Mouse (Mus musculus) kidney, embryonic 16.5 days (tissue): ENCODE measurements around the gene Rpusd3. TPM values are rescaled to one million over a fixed set of nuclear protein-coding genes. Genes with fewer than 3 reads are reported as not detected.

Source experiments
- ATAC-seq: fragments of 200-750 bp; cut with Nextera tagmentation; 2 replicates; pipeline ENCODE4 v1.8.0; 2017; ENCODE audit warnings: moderate TSS enrichment; ENCODE audit not compliant: low FRiP score, low TSS enrichment
- H3K27ac ChIP-seq: fragments of 300-500 bp; sonication (generic); 2 replicates; pipeline ENCODE4 v1.5.1; 2014; ENCODE audit warnings: low read length
- H3K27me3 ChIP-seq: fragments of 300-500 bp; sonication (generic); 2 replicates; pipeline ENCODE4 v1.6.1; 2014; ENCODE audit warnings: low read length, control low read depth, mixed read lengths; ENCODE audit not compliant: insufficient read depth
- H3K36me3 ChIP-seq: fragments of 300-500 bp; sonication (generic); 2 replicates; pipeline ENCODE4 v1.6.1; 2014; ENCODE audit warnings: low read length, control low read depth, mixed read lengths; ENCODE audit not compliant: insufficient read depth
- H3K4me1 ChIP-seq: fragments of 300-500 bp; sonication (generic); 2 replicates; pipeline ENCODE4 v1.6.1; 2014; ENCODE audit warnings: low read length, control low read depth, mixed read lengths; ENCODE audit not compliant: insufficient read depth
- H3K4me2 ChIP-seq: fragments of 300-500 bp; sonication (generic); replicated peaks from 2 replicates; pipeline ENCODE4 v1.6.1; 2014; ENCODE audit warnings: low read depth, low read length
- H3K4me3 ChIP-seq: fragments of 300-500 bp; sonication (generic); 2 replicates; pipeline ENCODE4 v1.5.1; 2014; ENCODE audit warnings: mild to moderate bottlenecking, low read length
- H3K9ac ChIP-seq: fragments of 300-500 bp; sonication (generic); replicated peaks from 2 replicates; pipeline ENCODE4 v1.6.1; 2014; ENCODE audit warnings: low read length
- H3K9me3 ChIP-seq: fragments of 300-500 bp; sonication (generic); 2 replicates; pipeline ENCODE4 v1.6.1; 2016; ENCODE audit warnings: low read length, control low read depth
- WGBS: fragments of 180-500 bp; shearing (Covaris S2); extraction: QIAGEN DNeasy Blood & Tissue Kit; methylation state at CpG from one replicate; pipeline ENCODE4 v1.1.7; 2014; 5-methylcytosine and 5-hydroxymethylcytosine counted together
- polyA plus RNA-seq: library from polyadenylated mRNA; unstranded; fragments of >200 nt; fragmentation: Nextera tagmentation; extraction: Ambion mirVana; gene quantifications from 2 replicates; pipeline ENCODE4 v1.2.1, GENCODE M21; 2015

Gene Rpusd3
- 31.5 and 31.7 TPM in 2 replicates for polyA plus RNA-seq

DNA sequence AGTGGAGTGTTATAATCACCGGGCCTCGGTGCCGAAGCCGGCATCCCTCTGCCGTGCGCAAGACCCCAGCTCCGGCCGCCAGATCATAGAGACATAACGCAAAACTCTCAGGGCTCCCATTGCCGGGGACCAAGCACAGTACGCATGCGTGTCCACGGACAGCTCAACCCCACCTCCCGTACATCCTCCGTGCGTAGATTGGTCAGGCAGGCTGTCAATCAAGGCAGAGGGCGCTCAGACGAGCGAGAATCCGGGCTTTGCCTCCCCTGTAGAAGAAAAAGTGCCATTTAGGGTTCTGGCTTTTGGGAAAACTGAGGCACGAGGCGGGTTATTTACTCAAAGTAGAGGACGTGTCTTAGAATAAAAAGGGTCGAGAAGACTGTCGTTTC, at the start of gene Rpusd3:
TSS of gene Rpusd3 (minus strand) at position 142 of the 389 bp plus-strand sequence.
- Histone ChIP-seq H3K27ac (peak within 1 kb of the TSS; percentile 70), H3K9ac (peak within 1 kb of the TSS; percentile 81), H3K4me1 (peaks cover 14% of the 10 kb centered on the region), H3K9me3 (no peaks in the 10 kb centered on the region), H3K27me3 (no peaks in the 10 kb centered on the region), H3K36me3 (peaks cover 14% of the 10 kb centered on the region), H3K4me3 (peak within 1 kb of the TSS; percentile 65), H3K4me2 (peak within 1 kb of the TSS; percentile 63)
- ATAC-seq: peak; percentile 97
- WGBS: under 1% methylated on average over 25 of the region's 25 CpGs

GRCm38 (mm10) chr6:113468512-113468911, 49.4 kb upstream of the Rpusd3 start:
- no peak for ATAC-seq
- H3K9ac ChIP-seq: peak overlapping the region; percentile 37; the same call in 1 of the 2 replicates
- H3K27ac ChIP-seq: no peak overlapping the region
- no peaks in the 10 kb centered on the region for H3K36me3 ChIP-seq
- H3K27me3 ChIP-seq: peaks cover 5% of the 10 kb centered on the region; the same call in 1 of the 2 replicates
- WGBS: 67% methylated on average over 3 of the region's 3 CpGs
- no peaks in the 10 kb centered on the region for H3K9me3 ChIP-seq
- no peak overlapping the region for H3K4me3 ChIP-seq
- H3K4me2 ChIP-seq: no peak overlapping the region
- peaks cover 28% of the 10 kb centered on the region for H3K4me1 ChIP-seq

DNA sequence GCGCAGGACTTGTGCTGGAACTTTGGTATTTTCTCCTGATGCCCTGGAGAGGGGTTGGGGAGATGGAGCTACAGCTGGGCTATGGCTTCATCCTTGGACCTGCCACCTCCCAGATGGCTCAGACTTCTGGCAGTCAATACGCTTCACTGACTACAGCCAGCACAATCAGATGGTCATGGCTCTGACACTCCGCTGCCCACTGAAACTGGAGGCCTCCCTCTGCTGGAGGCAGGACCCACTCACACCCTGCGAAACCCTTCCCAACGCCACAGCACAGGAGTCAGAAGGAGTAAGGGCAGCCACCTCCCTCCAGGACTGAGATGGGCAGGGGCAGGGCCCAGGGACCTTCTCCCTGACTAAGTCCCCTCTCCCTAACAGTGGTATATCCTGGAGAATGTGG, 46.5 kb upstream of the Rpusd3 start:
- peaks cover 5% of the 10 kb centered on the region; the same call in 1 of the 2 replicates for H3K27me3 ChIP-seq
- peaks cover 12% of the 10 kb centered on the region; the same call in 1 of the 2 replicates for H3K4me1 ChIP-seq
- ATAC-seq: peak; percentile 62; the same call in 1 of the 2 replicates
- no peaks in the 10 kb centered on the region for H3K36me3 ChIP-seq
- H3K4me3 ChIP-seq: no peak overlapping the region
- H3K4me2 ChIP-seq: no peak overlapping the region
- WGBS: 34% methylated on average over 5 of the region's 5 CpGs
- H3K27ac ChIP-seq: no peak overlapping the region
- no peaks in the 10 kb centered on the region for H3K9me3 ChIP-seq
- H3K9ac ChIP-seq: no peak overlapping the region

DNA sequence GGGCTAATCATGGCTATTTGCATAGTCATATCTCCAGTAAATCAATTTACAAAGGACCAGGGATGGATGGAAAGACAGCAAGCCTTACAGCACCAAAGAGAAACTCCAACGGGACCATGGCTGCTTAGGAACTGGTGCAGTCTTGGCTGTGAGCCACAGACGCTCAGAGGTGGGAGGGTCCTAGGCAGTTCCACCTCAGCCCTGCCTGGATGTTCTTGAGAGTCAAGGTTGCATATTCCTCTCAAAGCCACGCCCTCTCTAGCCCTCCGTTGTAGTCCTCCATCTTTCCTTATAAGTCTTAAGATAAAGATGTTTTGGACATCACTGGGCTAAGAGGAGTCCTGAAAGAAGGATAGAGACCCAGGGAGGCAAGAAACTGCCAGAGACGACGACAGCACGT, 44.9 kb upstream of the Rpusd3 start:
- Histone ChIP-seq H3K9me3 (no peaks in the 10 kb centered on the region), H3K4me3 (no peak overlapping the region), H3K27ac (no peak overlapping the region), H3K4me1 (0 out of 2 replicates have a peak, but pooled peaks cover 3% of the 10 kb centered on the region), H3K9ac (no peak overlapping the region), H3K36me3 (no peaks in the 10 kb centered on the region), H3K27me3 (no peaks in the 10 kb centered on the region), H3K4me2 (no peak overlapping the region)
- ATAC-seq: no peak
- WGBS: 69% methylated on average over 7 of the region's 7 CpGs

DNA sequence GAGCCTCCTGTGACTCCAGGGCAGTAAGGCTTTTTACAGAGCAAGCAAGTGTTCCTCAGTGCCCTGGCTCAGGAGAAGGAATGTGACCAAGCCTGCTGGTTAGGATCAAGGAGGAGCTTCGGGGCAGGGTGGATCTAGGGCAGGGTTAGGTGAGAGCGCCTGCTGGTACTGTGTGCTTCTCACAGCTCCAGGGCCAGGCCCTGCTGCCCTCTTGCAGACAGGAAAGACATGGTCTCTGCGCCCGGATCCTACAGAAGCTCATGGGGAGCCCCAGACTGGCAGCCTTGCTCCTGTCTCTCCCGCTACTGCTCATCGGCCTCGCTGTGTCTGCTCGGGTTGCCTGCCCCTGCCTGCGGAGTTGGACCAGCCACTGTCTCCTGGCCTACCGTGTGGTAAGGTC, 39.5 kb upstream of the Rpusd3 start:
- no peaks in the 10 kb centered on the region for H3K9me3 ChIP-seq
- no peak overlapping the region for H3K4me3 ChIP-seq
- 54% methylated on average over 10 of the region's 10 CpGs for WGBS
- peaks cover 3% of the 10 kb centered on the region; the same call in 1 of the 2 replicates for H3K4me1 ChIP-seq
- peak; percentile 82 for ATAC-seq
- H3K27ac ChIP-seq: 0 out of 2 replicates have a peak overlapping the region, but pooled peaks have one; percentile 35
- H3K9ac ChIP-seq: no peak overlapping the region; the same call in 1 of the 2 replicates
- H3K36me3 ChIP-seq: no peaks in the 10 kb centered on the region
- H3K4me2 ChIP-seq: peak overlapping the region; percentile 28; the same call in 1 of the 2 replicates
- H3K27me3 ChIP-seq: no peaks in the 10 kb centered on the region

DNA sequence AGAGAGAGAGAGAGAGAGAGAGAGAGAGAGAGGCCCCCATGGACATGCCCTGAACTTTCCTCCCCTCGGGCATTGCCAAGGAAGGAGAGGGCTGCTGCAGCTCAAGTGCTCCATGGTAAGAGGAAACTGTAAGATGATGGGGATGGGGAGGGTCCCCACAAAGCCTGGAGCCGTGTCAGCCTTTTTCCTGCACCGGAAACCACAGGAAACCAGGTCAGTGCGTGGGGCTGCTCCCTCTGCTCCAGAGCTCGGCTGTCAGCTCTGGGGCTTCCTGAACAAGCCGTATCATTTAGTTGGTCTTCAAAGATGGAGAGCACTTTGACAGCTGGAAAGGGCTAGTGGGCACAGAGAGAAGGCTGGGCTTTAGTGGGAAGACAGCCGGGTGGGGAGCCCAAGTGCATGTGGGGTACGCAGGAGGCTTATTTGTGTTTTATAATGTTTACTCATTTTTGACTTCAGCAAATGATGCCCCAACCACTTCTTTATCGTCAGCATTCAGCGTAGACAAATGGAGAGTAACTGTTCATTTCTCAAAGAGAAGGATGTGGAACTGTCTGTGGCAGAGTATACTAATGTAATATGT, 38.9 kb upstream of the Rpusd3 start, which contains the start of gene Il17re:
TSS of gene Il17re (plus strand) at position 533 of the 583 bp plus-strand sequence.
- WGBS: 56% methylated on average over 10 of the region's 10 CpGs
- ATAC-seq: no peak
- H3K27me3 ChIP-seq: no peaks in the 10 kb centered on the region
- H3K27ac ChIP-seq: 0 out of 2 replicates have a peak within 1 kb of the TSS, but pooled peaks have one; percentile 35
- peak within 1 kb of the TSS; percentile 1; the same call in 1 of the 2 replicates for H3K9ac ChIP-seq
- H3K4me3 ChIP-seq: no peak within 1 kb of the TSS
- peaks cover 3% of the 10 kb centered on the region; the same call in 1 of the 2 replicates for H3K4me1 ChIP-seq
- H3K36me3 ChIP-seq: no peaks in the 10 kb centered on the region
- H3K4me2 ChIP-seq: peak within 1 kb of the TSS; percentile 28; the same call in 1 of the 2 replicates
- H3K9me3 ChIP-seq: no peaks in the 10 kb centered on the region

DNA sequence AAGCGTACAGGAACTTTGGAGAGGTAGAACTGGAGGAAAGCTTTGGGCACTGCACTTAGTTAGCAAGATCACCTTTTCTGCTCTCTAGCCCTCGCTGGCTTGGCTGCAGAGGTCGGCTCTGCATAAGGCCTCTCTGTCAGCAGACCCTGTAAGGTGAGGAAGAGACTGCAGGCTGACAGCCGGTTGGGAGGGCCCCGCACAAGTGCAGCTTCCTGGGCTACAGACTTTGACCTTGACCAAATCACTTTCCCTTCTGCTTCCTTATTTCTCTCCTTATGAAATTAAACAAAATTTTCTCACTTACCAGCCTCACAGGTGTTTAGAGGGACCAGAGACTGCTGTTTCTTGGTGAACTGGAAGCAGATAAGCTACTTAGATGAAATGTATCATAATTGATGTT, 35.9 kb upstream of the Rpusd3 start:
- no peaks in the 10 kb centered on the region for H3K36me3 ChIP-seq
- ATAC-seq: no peak
- no peak overlapping the region for H3K4me3 ChIP-seq
- WGBS: 65% methylated on average over 5 of the region's 5 CpGs
- no peak overlapping the region for H3K9ac ChIP-seq
- no peaks in the 10 kb centered on the region for H3K9me3 ChIP-seq
- H3K27me3 ChIP-seq: no peaks in the 10 kb centered on the region
- H3K4me1 ChIP-seq: peaks cover 9% of the 10 kb centered on the region
- H3K4me2 ChIP-seq: no peak overlapping the region
- H3K27ac ChIP-seq: no peak overlapping the region

GRCm38 (mm10) chr6:113451839-113452238, 32.7 kb upstream of the Rpusd3 start:
- no peak for ATAC-seq
- H3K27me3 ChIP-seq: no peaks in the 10 kb centered on the region

DNA sequence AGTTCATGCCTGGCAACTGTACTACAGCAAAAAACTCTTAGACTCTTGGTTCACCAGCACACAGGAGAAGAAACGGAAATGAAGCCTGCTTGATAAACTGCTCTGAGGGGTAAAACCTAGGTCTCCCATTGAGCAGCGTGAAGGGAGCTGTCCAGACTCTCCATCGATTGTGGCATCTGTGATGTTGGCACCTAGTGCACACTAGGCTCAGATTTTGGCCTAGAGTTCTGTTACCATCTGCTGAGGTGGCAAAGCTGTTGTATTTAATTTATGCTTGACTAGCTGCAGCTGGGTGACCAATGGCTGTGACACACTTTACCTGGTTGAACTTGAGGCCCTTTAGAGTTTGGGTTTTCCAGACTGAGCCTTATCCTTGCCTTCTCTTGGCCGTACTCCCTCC, 28.5 kb upstream of the Rpusd3 start:
- Histone ChIP-seq H3K9ac (no peak overlapping the region), H3K27ac (no peak overlapping the region), H3K4me2 (no peak overlapping the region), H3K9me3 (no peaks in the 10 kb centered on the region), H3K36me3 (peaks cover 25% of the 10 kb centered on the region), H3K4me3 (no peak overlapping the region), H3K4me1 (peaks cover 24% of the 10 kb centered on the region), H3K27me3 (no peaks in the 10 kb centered on the region)
- no peak for ATAC-seq
- WGBS: 98% methylated on average over 4 of the region's 4 CpGs

More at GRCm38 (mm10) chr6:113451839-113452238, 32.7 kb upstream of the Rpusd3 start:
- H3K4me2 ChIP-seq: no peak overlapping the region
- H3K36me3 ChIP-seq: peaks cover 23% of the 10 kb centered on the region
- 71% methylated on average over 2 of the region's 2 CpGs for WGBS
- H3K4me3 ChIP-seq: no peak overlapping the region
- H3K9me3 ChIP-seq: no peaks in the 10 kb centered on the region
- 0 out of 2 replicates have a peak overlapping the region, but pooled peaks have one; percentile 9 for H3K9ac ChIP-seq
- peaks cover 5% of the 10 kb centered on the region; the same call in 1 of the 2 replicates for H3K4me1 ChIP-seq
- no peak overlapping the region for H3K27ac ChIP-seq
